Mouse (Mus musculus): Measurements from ENCODE around the gene Dad1. TPM values are rescaled to one million over a fixed set of nuclear protein-coding genes. Genes with fewer than 3 reads are reported as not detected.

Dad1 gene
- polyA plus RNA-seq (2015; fragmentation: Nextera tagmentation; extraction: Ambion mirVana): 286 and 291 TPM in 2 replicates

GRCm38 (mm10) chr14:54253741-54254291 is at the start of gene Dad1, which contains the start of gene Abhd4:
Gene Dad1 (minus strand): TSS chr14:54254104.
Gene Abhd4 (plus strand): TSS chr14:54254188.
- peak within 1 kb of the TSS; percentile 69 for H3K9ac ChIP-seq (replicated peaks)
- H3K4me3 ChIP-seq: peak within 1 kb of the TSS; percentile 65
- under 1% methylated on average over 39 of the region's 39 CpGs for WGBS
- H3K9me3 ChIP-seq: no peaks in the 10 kb centered on the region
- peak; percentile 100 for ATAC-seq (replicated peaks)
- H3K4me1 ChIP-seq: peaks cover 44% of the 10 kb centered on the region
- no peaks in the 10 kb centered on the region for H3K27me3 ChIP-seq
- peak within 1 kb of the TSS; percentile 87 for H3K27ac ChIP-seq (replicated peaks)
- H3K36me3 ChIP-seq: no peaks in the 10 kb centered on the region
- H3K4me2 ChIP-seq (replicated peaks): peak within 1 kb of the TSS; percentile 61

GRCm38 (mm10) chr14:54300676-54301075 is 46.8 kb upstream of the Dad1 start:
- WGBS: 93% methylated on average over 3 of the region's 3 CpGs
- ATAC-seq (replicated peaks): no peak

GRCm38 (mm10) chr14:54300136-54300535 is 46.2 kb upstream of the Dad1 start:
- no peaks in the 10 kb centered on the region for H3K9me3 ChIP-seq
- ATAC-seq (replicated peaks): no peak
- H3K27ac ChIP-seq (replicated peaks): no peak overlapping the region
- 87% methylated on average over 5 of the region's 5 CpGs for WGBS
- no peak overlapping the region for H3K4me2 ChIP-seq (replicated peaks)
- H3K4me3 ChIP-seq: no peak overlapping the region
- H3K36me3 ChIP-seq: no peaks in the 10 kb centered on the region
- no peaks in the 10 kb centered on the region for H3K27me3 ChIP-seq
- no peak overlapping the region for H3K9ac ChIP-seq (replicated peaks)
- no peaks in the 10 kb centered on the region for H3K4me1 ChIP-seq

More at GRCm38 (mm10) chr14:54300676-54301075, 46.8 kb upstream of the Dad1 start:
- Histone ChIP-seq H3K27me3 (no peaks in the 10 kb centered on the region), H3K27ac (replicated peaks) (no peak overlapping the region), H3K36me3 (no peaks in the 10 kb centered on the region), H3K4me1 (no peaks in the 10 kb centered on the region), H3K9ac (replicated peaks) (no peak overlapping the region), H3K4me3 (no peak overlapping the region), H3K9me3 (no peaks in the 10 kb centered on the region), H3K4me2 (replicated peaks) (no peak overlapping the region)

DNA sequence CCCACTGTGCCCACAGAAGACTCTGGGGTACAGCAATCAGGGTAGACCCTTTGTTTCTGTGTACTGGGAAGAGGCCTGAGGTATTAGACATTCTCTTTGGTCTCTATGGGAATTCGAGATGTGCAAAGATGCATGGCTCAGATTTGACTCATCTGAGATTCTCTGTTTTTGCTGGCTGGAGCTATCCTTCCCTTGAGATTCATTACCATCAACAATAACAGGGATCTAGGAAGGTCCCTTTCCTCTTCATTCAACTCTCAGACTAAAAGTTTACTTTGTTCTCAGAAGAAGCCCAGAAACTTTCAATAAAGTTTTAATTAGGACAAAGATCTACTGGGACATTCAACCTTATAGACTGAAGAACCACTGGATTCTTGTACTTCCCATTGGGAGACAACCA is 30.9 kb upstream of the Dad1 start, which contains the start of gene Olfr49:
Olfr49 (minus strand) TSS at position 101 of the 400 bp plus-strand sequence.
- Histone ChIP-seq H3K36me3 (no peaks in the 10 kb centered on the region), H3K4me1 (no peaks in the 10 kb centered on the region), H3K27ac (replicated peaks) (no peak within 1 kb of the TSS), H3K9ac (replicated peaks) (no peak within 1 kb of the TSS), H3K27me3 (no peaks in the 10 kb centered on the region), H3K9me3 (no peaks in the 10 kb centered on the region), H3K4me3 (no peak within 1 kb of the TSS), H3K4me2 (replicated peaks) (no peak within 1 kb of the TSS)
- 83% methylated on average over 1 of the region's 1 CpGs for WGBS
- ATAC-seq (replicated peaks): no peak

GRCm38 (mm10) chr14:54276446-54276845 is 22.5 kb upstream of the Dad1 start:
- ATAC-seq (replicated peaks): no peak
- Histone ChIP-seq H3K4me2 (replicated peaks) (no peak overlapping the region), H3K27ac (replicated peaks) (no peak overlapping the region), H3K36me3 (no peaks in the 10 kb centered on the region), H3K9ac (replicated peaks) (no peak overlapping the region), H3K4me3 (no peak overlapping the region), H3K27me3 (no peaks in the 10 kb centered on the region), H3K9me3 (no peaks in the 10 kb centered on the region), H3K4me1 (no peaks in the 10 kb centered on the region)
- 91% methylated on average over 2 of the region's 2 CpGs for WGBS

GRCm38 (mm10) chr14:54272696-54273095 is 18.8 kb upstream of the Dad1 start:
- Histone ChIP-seq H3K4me2 (replicated peaks) (no peak overlapping the region), H3K9ac (replicated peaks) (no peak overlapping the region), H3K9me3 (no peaks in the 10 kb centered on the region), H3K27ac (replicated peaks) (no peak overlapping the region), H3K27me3 (no peaks in the 10 kb centered on the region), H3K36me3 (0 out of 2 replicates have a peak, but pooled peaks cover 2% of the 10 kb centered on the region), H3K4me1 (no peaks in the 10 kb centered on the region), H3K4me3 (no peak overlapping the region)
- 90% methylated on average over 3 of the region's 3 CpGs for WGBS
- no peak for ATAC-seq (replicated peaks)

GRCm38 (mm10) chr14:54271976-54272606 is 18.2 kb upstream of the Dad1 start:
- no peak overlapping the region for H3K4me2 ChIP-seq (replicated peaks)
- WGBS: 71% methylated on average over 3 of the region's 3 CpGs

GRCm38 (mm10) chr14:54270413-54270812 is 16.5 kb upstream of the Dad1 start:
- H3K9me3 ChIP-seq: no peaks in the 10 kb centered on the region
- no peak overlapping the region for H3K9ac ChIP-seq (replicated peaks)
- 0 out of 2 replicates have a peak, but pooled peaks cover 2% of the 10 kb centered on the region for H3K36me3 ChIP-seq
- H3K4me3 ChIP-seq: no peak overlapping the region
- ATAC-seq (replicated peaks): no peak
- WGBS: 95% methylated on average over 3 of the region's 3 CpGs
- H3K27me3 ChIP-seq: no peaks in the 10 kb centered on the region
- no peak overlapping the region for H3K4me2 ChIP-seq (replicated peaks)
- H3K27ac ChIP-seq (replicated peaks): no peak overlapping the region
- H3K4me1 ChIP-seq: no peaks in the 10 kb centered on the region

More at GRCm38 (mm10) chr14:54271976-54272606, 18.2 kb upstream of the Dad1 start:
- Histone ChIP-seq H3K4me3 (no peak overlapping the region), H3K9me3 (no peaks in the 10 kb centered on the region), H3K9ac (replicated peaks) (no peak overlapping the region), H3K27me3 (no peaks in the 10 kb centered on the region), H3K27ac (replicated peaks) (no peak overlapping the region), H3K36me3 (0 out of 2 replicates have a peak, but pooled peaks cover 2% of the 10 kb centered on the region), H3K4me1 (no peaks in the 10 kb centered on the region)
- no peak for ATAC-seq (replicated peaks)

GRCm38 (mm10) chr14:54269566-54269965 is 15.7 kb upstream of the Dad1 start:
- H3K4me3 ChIP-seq: no peak overlapping the region
- H3K4me2 ChIP-seq (replicated peaks): no peak overlapping the region
- no peak overlapping the region for H3K9ac ChIP-seq (replicated peaks)
- 0 out of 2 replicates have a peak, but pooled peaks cover 2% of the 10 kb centered on the region for H3K36me3 ChIP-seq
- no peak for ATAC-seq (replicated peaks)
- H3K27me3 ChIP-seq: no peaks in the 10 kb centered on the region
- no peaks in the 10 kb centered on the region for H3K9me3 ChIP-seq
- no peak overlapping the region for H3K27ac ChIP-seq (replicated peaks)
- 91% methylated on average over 3 of the region's 3 CpGs for WGBS
- no peaks in the 10 kb centered on the region for H3K4me1 ChIP-seq

GRCm38 (mm10) chr14:54267966-54268365 is 14.1 kb upstream of the Dad1 start:
- Histone ChIP-seq H3K9ac (replicated peaks) (no peak overlapping the region), H3K27me3 (no peaks in the 10 kb centered on the region), H3K9me3 (no peaks in the 10 kb centered on the region), H3K4me3 (no peak overlapping the region), H3K27ac (replicated peaks) (no peak overlapping the region), H3K36me3 (0 out of 2 replicates have a peak, but pooled peaks cover 2% of the 10 kb centered on the region), H3K4me2 (replicated peaks) (no peak overlapping the region), H3K4me1 (no peaks in the 10 kb centered on the region)
- 91% methylated on average over 10 of the region's 10 CpGs for WGBS
- ATAC-seq (replicated peaks): no peak

DNA sequence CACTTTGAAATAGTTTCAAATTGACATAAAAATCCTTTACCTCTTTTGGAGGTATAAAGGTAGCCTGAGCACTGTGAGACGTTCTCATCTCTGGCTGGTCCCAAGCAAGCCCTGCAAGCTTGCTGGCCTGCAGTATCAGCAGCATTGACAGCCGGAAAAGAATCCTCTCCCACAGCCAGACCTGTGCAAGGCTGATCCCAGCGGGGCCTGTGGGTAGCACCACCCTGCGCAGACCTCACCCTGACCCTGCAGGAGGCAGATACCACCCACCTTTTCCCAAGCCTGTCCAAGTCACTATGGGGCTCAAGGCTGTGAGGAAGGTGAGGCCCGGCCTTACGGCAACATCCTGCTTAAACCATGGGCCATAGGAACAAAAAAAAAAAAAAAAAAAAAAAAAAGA is 12.0 kb upstream of the Dad1 start:
- Histone ChIP-seq H3K27me3 (no peaks in the 10 kb centered on the region), H3K4me3 (no peak overlapping the region), H3K4me2 (replicated peaks) (no peak overlapping the region), H3K9ac (replicated peaks) (no peak overlapping the region), H3K4me1 (no peaks in the 10 kb centered on the region), H3K36me3 (0 out of 2 replicates have a peak, but pooled peaks cover 2% of the 10 kb centered on the region), H3K9me3 (no peaks in the 10 kb centered on the region), H3K27ac (replicated peaks) (no peak overlapping the region)
- WGBS: 75% methylated on average over 6 of the region's 6 CpGs
- ATAC-seq (replicated peaks): no peak

DNA sequence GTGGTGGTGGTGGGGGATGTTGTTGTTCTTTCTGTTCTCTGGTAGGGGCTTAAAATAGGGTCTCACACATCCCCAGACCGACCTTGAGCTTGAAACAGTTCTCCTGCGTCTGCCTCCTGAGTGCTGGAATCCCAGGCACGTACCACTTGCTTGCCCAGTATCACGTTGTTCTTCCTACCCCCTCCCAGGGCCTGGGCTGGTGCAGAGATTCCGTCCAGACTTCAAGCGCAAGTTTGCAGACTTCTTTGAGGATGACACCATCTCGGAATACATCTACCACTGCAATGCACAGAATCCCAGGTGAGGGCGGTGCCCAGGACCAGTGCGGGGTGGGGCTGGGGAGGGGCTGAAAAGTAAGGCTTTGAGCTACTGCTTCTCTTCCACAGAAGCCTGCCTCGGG is 11.2 kb upstream of the Dad1 start:
- Histone ChIP-seq H3K4me2 (replicated peaks) (no peak overlapping the region), H3K9ac (replicated peaks) (no peak overlapping the region), H3K36me3 (0 out of 2 replicates have a peak, but pooled peaks cover 2% of the 10 kb centered on the region), H3K27me3 (no peaks in the 10 kb centered on the region), H3K27ac (replicated peaks) (no peak overlapping the region), H3K4me1 (0 out of 2 replicates have a peak, but pooled peaks cover under 1% of the 10 kb centered on the region), H3K9me3 (no peaks in the 10 kb centered on the region), H3K4me3 (no peak overlapping the region)
- 55% methylated on average over 10 of the region's 10 CpGs for whole genome bisulfite sequencing
- no peak for ATAC-seq (replicated peaks)
